Mouse (Mus musculus): ENCODE data around the gene BB287469. TPM values are rescaled to one million over a fixed set of nuclear protein-coding genes. Genes with fewer than 3 reads are reported as not detected.
"Not testable (repeated sequence)": the region's sequence is repeated elsewhere in the genome, so short reads cannot be mapped to it uniquely, and the experiment has no call there.

Gene BB287469
- total RNA-seq, 1 experiment: 2.5 TPM

DNA sequence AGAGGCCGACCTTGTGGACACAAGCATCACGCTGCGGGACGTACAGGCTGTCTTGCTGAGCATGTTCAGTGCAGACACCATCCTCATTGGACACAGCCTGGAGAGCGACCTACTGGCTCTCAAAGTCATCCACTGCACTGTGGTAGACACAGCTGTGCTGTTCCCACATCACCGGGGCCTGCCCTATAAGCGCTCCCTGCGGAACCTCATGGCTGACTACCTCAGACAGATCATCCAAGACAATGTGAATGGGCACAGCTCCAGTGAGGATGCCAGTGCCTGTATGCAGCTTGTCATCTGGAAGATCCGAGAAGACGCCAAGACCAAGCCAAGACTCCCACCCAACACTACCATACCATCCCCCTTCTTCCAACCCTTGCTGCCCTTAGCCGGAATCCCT lies 47.3 kb downstream of the BB287469 start:
- H3K9ac ChIP-seq (ENCODE audit: insufficient read depth, low read depth, low read length, poor library complexity, severe bottlenecking); H3K36me3 ChIP-seq (ENCODE audit: control insufficient read depth, insufficient read depth, low read length, poor library complexity, severe bottlenecking); in situ Hi-C loops (cut with MboI; ENCODE audit: low sequenced_read_pairs in 2 of 2, unreplicated experiment in 2 of 2); H3K9me3 ChIP-seq (ENCODE audit: control insufficient read depth, insufficient read depth, low read depth, low read length); DNase-seq (ENCODE audit: low read depth, low spot score); H3K4me3 ChIP-seq (ENCODE audit: insufficient read depth in 1 of 2, low read depth in 1 of 2, low read length in 2 of 2, poor library complexity in 1 of 2, severe bottlenecking in 1 of 2); H3K4me1 ChIP-seq (ENCODE audit: control insufficient read depth in 2 of 2, insufficient read depth in 2 of 2, low read length in 2 of 2, poor library complexity in 1 of 2); H3K27ac ChIP-seq (ENCODE audit: insufficient read depth, low read depth, low read length, poor library complexity, severe bottlenecking): not testable (repeated sequence)

DNA sequence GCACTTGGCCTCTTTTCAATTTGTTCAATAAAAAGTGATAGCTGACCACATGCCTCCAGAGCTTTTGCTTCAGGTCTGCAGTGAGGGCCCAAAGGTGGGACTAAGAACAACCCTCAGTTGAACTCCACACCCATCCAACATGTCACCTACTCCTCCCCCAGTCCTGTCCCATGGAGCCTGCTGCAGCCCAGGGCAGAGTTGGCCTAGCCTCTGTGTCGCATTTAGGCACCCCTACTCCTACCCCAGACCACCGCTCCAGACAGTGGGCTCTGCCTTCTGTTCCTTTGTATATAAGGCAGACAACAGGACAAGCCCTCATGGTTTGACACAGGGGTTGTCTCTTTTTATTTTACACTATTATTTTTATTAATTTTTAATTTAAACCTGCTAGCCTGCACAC lies 47.7 kb downstream of the BB287469 start:
- H3K36me3 ChIP-seq (ENCODE audit: control insufficient read depth, insufficient read depth, low read length, poor library complexity, severe bottlenecking); H3K4me3 ChIP-seq (ENCODE audit: insufficient read depth in 1 of 2, low read depth in 1 of 2, low read length in 2 of 2, poor library complexity in 1 of 2, severe bottlenecking in 1 of 2); H3K4me1 ChIP-seq (ENCODE audit: control insufficient read depth in 2 of 2, insufficient read depth in 2 of 2, low read length in 2 of 2, poor library complexity in 1 of 2); H3K9me3 ChIP-seq (ENCODE audit: control insufficient read depth, insufficient read depth, low read depth, low read length); DNase-seq (ENCODE audit: low read depth, low spot score); H3K27ac ChIP-seq (ENCODE audit: insufficient read depth, low read depth, low read length, poor library complexity, severe bottlenecking); H3K9ac ChIP-seq (ENCODE audit: insufficient read depth, low read depth, low read length, poor library complexity, severe bottlenecking); in situ Hi-C loops (cut with MboI; ENCODE audit: low sequenced_read_pairs in 2 of 2, unreplicated experiment in 2 of 2): not testable (repeated sequence)

Other genes starting within 250 kb of the BB287469 start
- 0.13 TPM in 1 of 2 replicates, not detected in the other for gene Oog1, start 213.9 kb upstream of the BB287469 start, total RNA-seq (2012; rRNA removed)
- gene Gm4027, start 197.7 kb upstream of the BB287469 start, total RNA-seq (2012; rRNA removed): 22.2 and 29.9 TPM in 2 replicates
- not detected in 2 replicates for gene Gm16381, start 172.0 kb upstream of the BB287469 start, total RNA-seq (2012; rRNA removed)
- gene Gm21319, start 40.8 kb upstream of the BB287469 start, total RNA-seq (2012; rRNA removed): 0.36 and 0.48 TPM in 2 replicates
- gene Gm21936, start 21.1 kb upstream of the BB287469 start, total RNA-seq (2012; rRNA removed): 8.9 and 15.6 TPM in 2 replicates
- not detected in 2 replicates for gene Gm2001, start 25.8 kb downstream of the BB287469 start, total RNA-seq (2012; rRNA removed)
- gene Gm2016, start 57.5 kb downstream of the BB287469 start, total RNA-seq (2012; rRNA removed): 38.6 and 44.0 TPM in 2 replicates
- gene Gm2022, start 78.8 kb downstream of the BB287469 start, total RNA-seq (2012; rRNA removed): 28.2 and 44.4 TPM in 2 replicates
- gene Gm2035, start 103.3 kb downstream of the BB287469 start, total RNA-seq (2012; rRNA removed): 1.4 and 1.7 TPM in 2 replicates
- 0.26 TPM in 1 of 2 replicates, not detected in the other for gene Gm2042, start 137.5 kb downstream of the BB287469 start, total RNA-seq (2012; rRNA removed)
- gene Gm2075, start 195.3 kb downstream of the BB287469 start, total RNA-seq (2012; rRNA removed): not detected in 2 replicates
- gene Gm6803, start 202.2 kb downstream of the BB287469 start, total RNA-seq (2012; rRNA removed): not detected in 2 replicates
- gene Gm2056, start 210.4 kb downstream of the BB287469 start, total RNA-seq (2012; rRNA removed): 3.2 and 3.3 TPM in 2 replicates